Mouse (Mus musculus) intestine, embryonic 14.5 days (tissue): ENCODE measurements around the gene Olfr348. TPM values are rescaled to one million over a fixed set of nuclear protein-coding genes. Genes with fewer than 3 reads are reported as not detected.

Source experiments
- ATAC-seq: fragments of 200-750 bp; cut with Nextera tagmentation; replicated peaks from 2 replicates; pipeline ENCODE4 v1.8.0; 2017; ENCODE audit warnings: low read depth, moderate number of reproducible peaks, moderate TSS enrichment, moderate library complexity; ENCODE audit not compliant: low FRiP score, low TSS enrichment
- DNase-seq: peaks from one replicate; pipeline ENCODE4 v3.0.0-alpha.2; 2018; ENCODE audit warnings: low spot score
- H3K27ac ChIP-seq: fragments of 300-500 bp; sonication (generic); 2 replicates; pipeline ENCODE4 v1.5.1; 2014; ENCODE audit warnings: low read depth, mild to moderate bottlenecking, control low read depth
- H3K27me3 ChIP-seq: fragments of 300-500 bp; sonication (generic); replicated peaks from 2 replicates; pipeline ENCODE4 v1.6.1; 2014; ENCODE audit warnings: low read length, control low read depth; ENCODE audit not compliant: control insufficient read depth, insufficient read depth
- H3K36me3 ChIP-seq: fragments of 300-500 bp; sonication (generic); 2 replicates; pipeline ENCODE4 v1.6.1; 2014; ENCODE audit warnings: low read length, control low read depth; ENCODE audit not compliant: control insufficient read depth, insufficient read depth
- H3K4me1 ChIP-seq: fragments of 300-500 bp; sonication (generic); replicated peaks from 2 replicates; pipeline ENCODE4 v1.6.1; 2014; ENCODE audit warnings: low read length, control low read depth, mixed read lengths; ENCODE audit not compliant: control insufficient read depth, insufficient read depth
- H3K4me2 ChIP-seq: fragments of 300-500 bp; sonication (generic); 2 replicates; pipeline ENCODE4 v1.6.1; 2014; ENCODE audit warnings: low read length
- H3K4me3 ChIP-seq: fragments of 300-500 bp; sonication (generic); 2 replicates; pipeline ENCODE4 v1.5.1; 2014; ENCODE audit warnings: low read depth, low read length, control low read depth, mixed read lengths
- H3K9ac ChIP-seq: fragments of 300-500 bp; sonication (generic); 2 replicates; pipeline ENCODE4 v1.6.1; 2014; ENCODE audit warnings: mild to moderate bottlenecking, low read length
- H3K9me3 ChIP-seq: fragments of 300-500 bp; sonication (generic); 2 replicates; pipeline ENCODE4 v1.6.1; 2016; ENCODE audit warnings: low read length, control low read depth; ENCODE audit not compliant: control insufficient read depth
- WGBS: fragments of 180-500 bp; shearing (Covaris S2); extraction: QIAGEN DNeasy Blood & Tissue Kit; methylation state at CpG from one replicate; pipeline ENCODE4 v1.1.7; 2014; 5-methylcytosine and 5-hydroxymethylcytosine counted together
- polyA plus RNA-seq: library from polyadenylated mRNA; unstranded; fragments of >200 nt; fragmentation: Nextera tagmentation; extraction: Ambion mirVana; gene quantifications from 2 replicates; pipeline ENCODE4 v1.2.1, GENCODE M21; 2014

The Olfr348 gene
- not detected in 2 replicates for polyA plus RNA-seq

DNA sequence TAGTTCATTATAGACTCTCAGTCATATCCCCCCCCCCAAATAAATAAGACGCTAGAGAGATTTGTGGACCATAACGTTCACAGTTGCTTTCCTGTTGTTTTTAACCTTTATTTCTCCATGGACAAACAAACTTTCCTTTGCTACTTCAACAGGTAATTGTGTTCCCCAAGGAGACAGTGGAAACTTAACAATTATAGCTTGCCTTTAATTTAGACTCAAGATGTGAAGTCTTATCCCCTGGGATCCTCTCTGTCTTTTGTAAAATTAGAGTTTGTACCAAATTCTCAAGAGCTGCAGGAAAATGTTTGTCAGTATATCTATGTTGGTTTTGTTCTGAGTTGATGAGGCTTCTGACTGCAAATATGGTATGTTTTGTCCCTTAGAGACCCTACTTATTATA lies at the start of gene Olfr348:
TSS of gene Olfr348 (plus strand) at position 301 of the 400 bp plus-strand sequence.
- DNase-seq, result no peak
- Histone ChIP-seq H3K9me3 (no peaks in the 10 kb centered on the region), H3K4me3 (no peak within 1 kb of the TSS), H3K36me3 (no peaks in the 10 kb centered on the region), H3K27ac (no peak within 1 kb of the TSS), H3K27me3 (no peaks in the 10 kb centered on the region), H3K4me2 (no peak within 1 kb of the TSS), H3K9ac (no peak within 1 kb of the TSS), H3K4me1 (no peaks in the 10 kb centered on the region)
- ATAC-seq, result no peak
- 72% methylated on average over 2 of the region's 2 CpGs for WGBS

DNA sequence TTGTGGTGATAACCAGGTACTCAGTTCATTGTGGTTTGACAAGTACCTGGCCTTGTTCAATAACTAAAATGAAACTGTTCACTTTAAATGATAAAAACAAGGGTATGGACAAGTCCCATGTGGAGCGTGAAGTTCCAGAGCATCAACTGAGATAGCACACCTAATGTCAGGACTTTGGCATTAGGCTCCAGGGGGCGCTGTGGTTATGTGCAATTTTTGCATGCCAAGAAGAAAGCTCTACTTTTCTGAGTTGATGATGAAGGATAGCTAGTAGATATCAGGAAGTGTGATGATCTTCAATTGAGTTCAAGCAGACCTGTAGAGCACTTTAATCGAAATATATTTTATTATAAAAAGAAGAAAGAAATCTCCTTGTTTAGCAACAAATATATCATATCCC lies 47.9 kb upstream of the Olfr348 start:
- WGBS, result 50% methylated on average over 3 of the region's 3 CpGs

DNA sequence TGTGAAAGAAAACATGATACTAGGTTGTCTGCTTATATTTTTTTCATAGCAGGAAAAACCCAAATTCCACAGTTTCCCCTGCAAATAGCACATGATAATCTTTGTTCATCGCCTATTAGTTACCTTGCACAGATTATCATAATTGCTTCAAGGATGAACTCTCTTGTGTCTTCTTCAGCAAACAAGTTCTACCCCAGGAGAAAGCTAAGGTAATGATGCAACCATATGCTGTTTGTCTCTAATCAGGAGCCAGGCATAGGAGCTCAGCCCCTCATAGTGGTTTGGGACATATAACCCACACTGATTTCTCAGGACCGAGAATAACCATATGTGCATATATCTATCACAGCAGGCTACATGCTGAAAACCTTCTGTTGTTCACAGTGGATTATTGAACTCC lies 6.2 kb downstream of the Olfr348 start, which contains the start of gene Olfr50:
TSS of gene Olfr50 (plus strand) at position 301 of the 400 bp plus-strand sequence.
- H3K9me3 ChIP-seq, result no peaks in the 10 kb centered on the region
- H3K27ac ChIP-seq, result no peak within 1 kb of the TSS
- H3K4me1 ChIP-seq, result no peaks in the 10 kb centered on the region
- H3K4me2 ChIP-seq, result no peak within 1 kb of the TSS
- no peak within 1 kb of the TSS for H3K4me3 ChIP-seq
- H3K9ac ChIP-seq, result no peak within 1 kb of the TSS
- ATAC-seq (no peak), DNase-seq (no peak)
- H3K36me3 ChIP-seq, result no peaks in the 10 kb centered on the region
- WGBS, result 86% methylated on average over 2 of the region's 2 CpGs
- H3K27me3 ChIP-seq, result no peaks in the 10 kb centered on the region

More for the DNA sequence above, 47.9 kb upstream of the Olfr348 start:
- no peak for DNase-seq
- H3K27ac ChIP-seq, result no peak overlapping the region
- H3K4me3 ChIP-seq, result no peak overlapping the region
- H3K9me3 ChIP-seq, result no peaks in the 10 kb centered on the region
- no peaks in the 10 kb centered on the region for H3K27me3 ChIP-seq
- H3K9ac ChIP-seq, result no peak overlapping the region
- no peak overlapping the region for H3K4me2 ChIP-seq
- H3K4me1 ChIP-seq, result no peaks in the 10 kb centered on the region
- no peak for ATAC-seq
- H3K36me3 ChIP-seq, result no peaks in the 10 kb centered on the region

DNA sequence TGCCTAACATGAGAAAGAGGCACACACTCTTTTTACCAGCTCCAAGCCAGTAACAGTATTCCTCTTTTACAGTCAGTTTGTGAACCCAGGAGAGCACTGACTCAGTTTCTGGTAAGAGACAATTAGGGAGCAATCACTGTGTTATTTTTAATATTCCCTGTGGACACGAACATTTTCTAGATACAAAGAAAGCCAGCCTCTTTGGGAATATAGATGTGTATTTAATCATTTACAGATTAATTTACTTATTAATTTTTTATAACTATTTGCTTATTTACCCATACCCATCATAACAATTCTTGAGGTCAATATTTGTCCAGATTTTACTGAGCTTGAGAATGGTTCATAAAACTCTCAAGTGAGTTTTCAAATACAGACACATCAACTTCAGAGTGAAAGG lies 32.9 kb downstream of the Olfr348 start, which contains the start of gene Olfr3:
TSS of gene Olfr3 (minus strand) at position 101 of the 400 bp plus-strand sequence.
- H3K4me1 ChIP-seq, result no peaks in the 10 kb centered on the region
- H3K4me2 ChIP-seq, result no peak within 1 kb of the TSS
- H3K27me3 ChIP-seq, result no peaks in the 10 kb centered on the region
- H3K9ac ChIP-seq, result no peak within 1 kb of the TSS
- no peaks in the 10 kb centered on the region for H3K9me3 ChIP-seq
- WGBS, result 74% methylated on average over 1 of the region's 1 CpGs
- no peak within 1 kb of the TSS for H3K27ac ChIP-seq
- no peak for DNase-seq
- no peak within 1 kb of the TSS for H3K4me3 ChIP-seq
- ATAC-seq, result no peak
- no peaks in the 10 kb centered on the region for H3K36me3 ChIP-seq

Other genes starting within 250 kb of the Olfr348 start
- gene Olfr344, start 217.6 kb upstream of the Olfr348 start, polyA plus RNA-seq, result not detected in 2 replicates
- not detected in 2 replicates for gene Olfr345, start 144.2 kb upstream of the Olfr348 start, polyA plus RNA-seq
- not detected in 2 replicates for gene Olfr346, start 98.5 kb upstream of the Olfr348 start, polyA plus RNA-seq
- not detected in 2 replicates for gene Olfr347, start 52.4 kb upstream of the Olfr348 start, polyA plus RNA-seq
- not detected in 2 replicates for gene Olfr50, start 6.3 kb downstream of the Olfr348 start, polyA plus RNA-seq
- not detected in 2 replicates for gene Olfr3, start 32.8 kb downstream of the Olfr348 start, polyA plus RNA-seq
- not detected in 2 replicates for gene Olfr350, start 62.0 kb downstream of the Olfr348 start, polyA plus RNA-seq
- gene Olfr351, start 78.4 kb downstream of the Olfr348 start, polyA plus RNA-seq, result not detected in 2 replicates
- not detected in 2 replicates for gene Olfr352, start 84.2 kb downstream of the Olfr348 start, polyA plus RNA-seq
- not detected in 2 replicates for gene Olfr353, start 108.7 kb downstream of the Olfr348 start, polyA plus RNA-seq
- not detected in 2 replicates for gene Olfr354, start 121.4 kb downstream of the Olfr348 start, polyA plus RNA-seq
- gene Olfr355, start 144.6 kb downstream of the Olfr348 start, polyA plus RNA-seq, result not detected in 2 replicates
- not detected in 2 replicates for gene Olfr356, start 152.8 kb downstream of the Olfr348 start, polyA plus RNA-seq
- gene Olfr357, start 209.6 kb downstream of the Olfr348 start, polyA plus RNA-seq, result not detected in 2 replicates
- not detected in 2 replicates for gene Olfr358, start 225.1 kb downstream of the Olfr348 start, polyA plus RNA-seq